Mouse (Mus musculus): Measurements from ENCODE around the gene Prl4a1. TPM values are rescaled to one million over a fixed set of nuclear protein-coding genes. Genes with fewer than 3 reads are reported as not detected.
"Not testable (repeated sequence)": the region's sequence is repeated elsewhere in the genome, so short reads cannot be mapped to it uniquely, and the experiment has no call there.

Gene Prl4a1
- total RNA-seq (2021): not detected
- long read RNA-seq, experiment 1: 0 reads
- long read RNA-seq, experiment 2: 0 reads

GRCm38 (mm10) chr13:28015912-28016311, at the start of gene Prl4a1:
TSS of gene Prl4a1 (plus strand) at chr13:28016212.
- DNase-seq: no peak

- no peak for DNase-seq
These were observed 43.1 kb upstream of the Prl4a1 start for GRCm38 (mm10) chr13:27972931-27973330.

GRCm38 (mm10) chr13:27974281-27974680, 41.7 kb upstream of the Prl4a1 start:
- not testable (repeated sequence) for DNase-seq

- DNase-seq: no peak
These were observed 38.4 kb upstream of the Prl4a1 start for GRCm38 (mm10) chr13:27977646-27978045.

GRCm38 (mm10) chr13:27996557-27996956, 19.5 kb upstream of the Prl4a1 start:
- not testable (repeated sequence) for DNase-seq

- no peak for DNase-seq
These were observed 13.3 kb downstream of the Prl4a1 start for GRCm38 (mm10) chr13:28029330-28029729.

GRCm38 (mm10) chr13:28069315-28069714, 53.3 kb downstream of the Prl4a1 start:
- no peak for DNase-seq

Other genes with a start within 250 kb of the Prl4a1 start
- gene Prl7c1, start 235.4 kb upstream of the Prl4a1 start, total RNA-seq (2021): not detected
- gene Prl2a1, start 214.6 kb upstream of the Prl4a1 start, total RNA-seq (2021): not detected
- gene Prl2c1, start 166.9 kb upstream of the Prl4a1 start, total RNA-seq (2021): not detected
- not detected for gene Prl5a1, start 126.3 kb downstream of the Prl4a1 start, total RNA-seq (2021)
- gene Gm11361, start 241.3 kb downstream of the Prl4a1 start, total RNA-seq (2021): 100 to 1,000 TPM; 102 to 150 TPM